Mouse (Mus musculus) hindbrain, postnatal 0 days (tissue): ENCODE measurements around the gene Tmco4. TPM values are rescaled to one million over a fixed set of nuclear protein-coding genes. Genes with fewer than 3 reads are reported as not detected.

ENCODE experiments used
- ATAC-seq: fragments of 200-750 bp; cut with Nextera tagmentation; 2 replicates; pipeline ENCODE4 v1.8.0; 2017; ENCODE audit warnings: mild to moderate bottlenecking, moderate TSS enrichment, moderate library complexity
- DNase-seq: peaks from one replicate; pipeline ENCODE4 v3.0.0-alpha.2; 2015; ENCODE audit warnings: low spot score
- H3K27ac ChIP-seq: fragments of 300-500 bp; sonication (generic); 2 replicates; pipeline ENCODE4 v1.5.1; 2014; ENCODE audit warnings: mild to moderate bottlenecking
- H3K27me3 ChIP-seq: fragments of 300-500 bp; sonication (generic); 2 replicates; pipeline ENCODE4 v1.6.1; 2014; ENCODE audit warnings: low read length, mixed read lengths; ENCODE audit not compliant: insufficient read depth
- H3K36me3 ChIP-seq: fragments of 300-500 bp; sonication (generic); 2 replicates; pipeline ENCODE4 v1.6.1; 2014; ENCODE audit warnings: low read length, mixed read lengths; ENCODE audit not compliant: insufficient read depth
- H3K4me1 ChIP-seq: fragments of 300-500 bp; sonication (generic); 2 replicates; pipeline ENCODE4 v1.6.1; 2014; ENCODE audit warnings: antibody characterized with exemption, low read length, mixed read lengths; ENCODE audit not compliant: insufficient read depth
- H3K4me2 ChIP-seq: fragments of 300-500 bp; sonication (generic); 2 replicates; pipeline ENCODE4 v1.6.1; 2014; ENCODE audit warnings: low read depth, mild to moderate bottlenecking, low read length, moderate library complexity, mixed read lengths
- H3K4me3 ChIP-seq: fragments of 300-500 bp; sonication (generic); 2 replicates; pipeline ENCODE4 v1.5.1; 2014; ENCODE audit warnings: low read length
- H3K9ac ChIP-seq: fragments of 300-500 bp; sonication (generic); replicated peaks from 2 replicates; pipeline ENCODE4 v1.6.1; 2014; ENCODE audit warnings: mild to moderate bottlenecking, low read length, moderate library complexity, mixed read lengths
- H3K9me3 ChIP-seq: fragments of 300-500 bp; sonication (generic); 2 replicates; pipeline ENCODE4 v1.6.1; 2016; ENCODE audit warnings: low read length, mixed read lengths
- CTCF ChIP-seq: IDR thresholded peaks from 2 replicates; pipeline ENCODE4 v1.5.1; 2016; ENCODE audit warnings: antibody characterized with exemption, control low read depth, low read depth
- WGBS: fragments of 180-500 bp; shearing (Covaris S2); extraction: QIAGEN DNeasy Blood & Tissue Kit; methylation state at CpG from one replicate; pipeline ENCODE4 v1.1.7; 2014; 5-methylcytosine and 5-hydroxymethylcytosine counted together
- polyA plus RNA-seq: library from polyadenylated mRNA; unstranded; fragments of >200 nt; fragmentation: Nextera tagmentation; extraction: Ambion mirVana; gene quantifications from 2 replicates; pipeline ENCODE4 v1.2.1, GENCODE M21; 2015
- total RNA-seq: library from RNA; depleted of rRNA; stranded (reverse); fragments of >200 nt; gene quantifications from 2 replicates; pipeline ENCODE4 v1.2.3, GENCODE M21; 2014

The Tmco4 gene
- total and polyA plus RNA-seq, 2 experiments from 2014 or later, result 2.0 to 2.8 TPM

DNA sequence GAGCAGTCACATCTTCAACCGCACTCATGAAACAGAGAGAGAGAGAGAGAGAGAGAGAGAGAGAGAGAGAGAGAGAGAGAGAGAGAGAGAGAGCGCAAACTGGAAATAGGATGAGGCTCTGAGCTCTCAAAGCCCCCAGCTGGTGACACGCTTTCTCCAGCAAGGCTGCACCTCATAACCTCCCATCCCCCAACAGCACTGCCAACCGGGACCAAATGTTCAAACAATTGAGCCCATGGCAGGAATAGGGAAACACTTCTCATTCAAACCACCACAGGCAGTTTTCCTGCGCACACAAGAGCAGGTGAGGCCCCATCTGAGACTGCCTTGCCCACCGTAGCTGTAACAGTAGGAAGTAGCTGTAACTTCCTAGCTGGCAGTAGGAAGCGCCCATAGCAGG, 31.3 kb upstream of the Tmco4 start:
- H3K4me3 ChIP-seq, result no peak overlapping the region
- no peaks in the 10 kb centered on the region for H3K36me3 ChIP-seq
- H3K27me3 ChIP-seq, result no peaks in the 10 kb centered on the region
- H3K9me3 ChIP-seq, result no peaks in the 10 kb centered on the region
- no peak for TF ChIP-seq CTCF
- no peaks in the 10 kb centered on the region for H3K4me1 ChIP-seq
- peak; percentile 30 for DNase-seq
- no peak overlapping the region for H3K27ac ChIP-seq
- H3K9ac ChIP-seq, result no peak overlapping the region
- no peak overlapping the region for H3K4me2 ChIP-seq
- 44% methylated on average over 7 of the region's 7 CpGs for WGBS
- ATAC-seq, result no peak

DNA sequence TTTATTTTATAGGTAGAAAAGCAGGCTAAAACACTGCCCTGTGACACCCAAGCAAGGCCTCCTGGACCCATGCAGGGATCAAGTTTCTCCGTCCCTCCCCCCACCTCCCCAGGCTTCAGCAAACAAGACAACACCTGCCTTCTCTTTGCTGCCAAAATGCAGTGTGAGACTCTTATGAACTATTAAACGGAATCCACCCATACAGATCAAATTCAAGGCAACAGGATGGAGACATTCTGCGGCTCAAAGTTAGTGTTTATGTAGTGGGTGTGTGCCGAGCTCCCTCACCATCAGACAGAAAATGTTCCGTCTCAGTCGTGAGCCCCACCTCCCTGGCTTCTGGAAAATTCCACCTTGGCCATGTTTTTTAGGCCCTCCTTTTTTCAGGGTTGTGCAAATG, 30.7 kb upstream of the Tmco4 start:
- TF ChIP-seq CTCF, result no peak
- DNase-seq, result no peak
- Histone ChIP-seq H3K27me3 (no peaks in the 10 kb centered on the region), H3K9me3 (no peaks in the 10 kb centered on the region), H3K4me3 (no peak overlapping the region), H3K9ac (no peak overlapping the region), H3K4me1 (no peaks in the 10 kb centered on the region), H3K27ac (no peak overlapping the region), H3K4me2 (no peak overlapping the region), H3K36me3 (no peaks in the 10 kb centered on the region)
- 56% methylated on average over 6 of the region's 6 CpGs for WGBS
- ATAC-seq, result no peak

DNA sequence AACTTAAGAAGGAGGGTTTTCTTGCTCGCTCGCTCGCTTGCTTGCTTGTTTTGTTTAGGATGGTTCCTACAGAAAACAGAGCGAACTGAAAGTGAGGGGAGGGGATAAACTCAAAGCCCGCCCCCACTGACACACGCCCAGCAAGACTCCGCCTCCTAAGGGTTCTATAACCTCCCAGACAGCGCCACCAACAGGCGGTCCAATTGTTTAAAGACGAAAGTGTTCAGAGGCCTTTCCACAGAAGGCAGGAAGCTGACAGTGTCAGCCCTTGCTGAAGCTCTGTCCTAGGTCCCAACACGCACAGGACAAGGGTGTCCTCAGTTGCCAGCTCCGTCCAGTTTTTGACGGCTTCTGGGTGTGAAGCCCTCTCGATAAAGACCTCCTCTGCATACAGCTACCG, 29.0 kb upstream of the Tmco4 start:
- Histone ChIP-seq H3K4me3 (no peak overlapping the region), H3K4me2 (peak overlapping the region; percentile 33; the same call in 1 of the 2 replicates), H3K27ac (no peak overlapping the region), H3K4me1 (no peaks in the 10 kb centered on the region), H3K9me3 (no peaks in the 10 kb centered on the region), H3K27me3 (no peaks in the 10 kb centered on the region), H3K36me3 (no peaks in the 10 kb centered on the region), H3K9ac (no peak overlapping the region)
- ATAC-seq (no peak), DNase-seq (peak; percentile 68)
- TF ChIP-seq CTCF, result peak; percentile 59
- 30% methylated on average over 15 of the region's 15 CpGs for WGBS

DNA sequence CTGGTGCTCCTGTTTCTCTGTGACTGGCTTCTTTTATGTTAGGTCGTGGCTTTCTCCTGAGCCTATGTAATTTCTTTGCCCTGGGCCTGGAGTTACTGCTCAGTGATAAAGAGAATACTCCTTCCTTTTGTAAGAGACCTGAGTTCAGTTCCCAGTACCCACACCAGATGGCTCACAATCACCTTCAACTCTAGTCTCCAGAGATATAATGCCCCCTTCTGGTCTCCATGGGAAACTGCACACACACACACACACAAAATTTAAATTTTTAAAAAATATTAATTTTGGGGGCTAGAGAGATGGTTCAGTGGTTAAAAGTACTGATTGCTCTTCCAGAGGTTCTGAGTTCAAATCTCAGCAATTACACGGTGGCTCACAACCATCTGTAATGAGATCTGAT, 24.4 kb upstream of the Tmco4 start:
- no peak overlapping the region for H3K4me3 ChIP-seq
- 87% methylated on average over 2 of the region's 2 CpGs for WGBS
- no peaks in the 10 kb centered on the region for H3K36me3 ChIP-seq
- H3K4me1 ChIP-seq, result no peaks in the 10 kb centered on the region
- DNase-seq (no peak), ATAC-seq (no peak)
- no peak for TF ChIP-seq CTCF
- no peak overlapping the region for H3K4me2 ChIP-seq
- H3K27ac ChIP-seq, result no peak overlapping the region
- no peaks in the 10 kb centered on the region for H3K9me3 ChIP-seq
- H3K27me3 ChIP-seq, result no peaks in the 10 kb centered on the region
- no peak overlapping the region for H3K9ac ChIP-seq

DNA sequence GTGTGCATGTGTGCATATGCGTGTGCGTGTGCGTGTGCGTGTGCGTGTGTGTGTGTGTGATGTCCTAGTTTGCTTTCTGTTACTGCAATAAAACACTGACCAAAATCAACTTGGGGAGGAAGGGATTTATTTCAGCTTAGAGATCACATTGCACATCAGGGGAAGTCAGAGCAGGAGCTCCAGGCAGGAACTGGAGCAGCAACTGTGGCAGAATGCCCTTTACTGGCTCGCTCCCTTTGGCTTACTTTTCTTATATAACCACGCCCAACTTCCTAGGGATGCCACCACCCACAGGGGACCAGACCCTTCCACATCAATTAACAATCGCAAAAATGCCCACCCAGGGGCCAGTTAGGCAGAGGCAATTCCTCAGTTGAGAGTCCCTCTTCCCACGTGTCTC, 14.1 kb upstream of the Tmco4 start:
- no peak for TF ChIP-seq CTCF
- Histone ChIP-seq H3K27me3 (no peaks in the 10 kb centered on the region), H3K4me1 (no peaks in the 10 kb centered on the region), H3K4me2 (no peak overlapping the region), H3K36me3 (no peaks in the 10 kb centered on the region), H3K4me3 (no peak overlapping the region), H3K9me3 (no peaks in the 10 kb centered on the region), H3K9ac (no peak overlapping the region), H3K27ac (no peak overlapping the region)
- DNase-seq (no peak), ATAC-seq (no peak)
- 84% methylated on average over 9 of the region's 9 CpGs for WGBS

DNA sequence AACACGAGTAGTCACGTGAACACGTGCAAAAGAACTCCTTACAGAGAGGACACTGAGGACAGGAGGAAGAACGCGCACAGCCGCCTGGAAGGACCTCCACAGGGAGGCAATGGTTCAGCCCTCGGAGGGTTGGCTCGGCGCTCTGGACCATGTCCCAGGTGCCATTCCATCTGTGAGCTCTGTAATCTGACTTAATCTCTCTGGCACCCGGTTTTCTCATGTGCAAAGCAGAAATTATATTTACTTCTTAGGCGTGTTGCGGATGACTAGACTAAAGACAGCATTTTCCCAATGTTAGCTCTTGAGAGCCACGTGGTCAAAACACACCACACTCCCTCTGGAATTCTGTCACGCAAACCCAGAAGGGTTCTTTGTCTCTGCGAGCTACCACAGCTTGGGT, 13.6 kb upstream of the Tmco4 start:
- H3K4me1 ChIP-seq, result no peaks in the 10 kb centered on the region
- ATAC-seq (no peak), DNase-seq (no peak)
- no peak overlapping the region for H3K9ac ChIP-seq
- 71% methylated on average over 15 of the region's 15 CpGs for WGBS
- no peak for TF ChIP-seq CTCF
- H3K27me3 ChIP-seq, result no peaks in the 10 kb centered on the region
- no peaks in the 10 kb centered on the region for H3K9me3 ChIP-seq
- H3K36me3 ChIP-seq, result no peaks in the 10 kb centered on the region
- H3K4me2 ChIP-seq, result no peak overlapping the region
- no peak overlapping the region for H3K27ac ChIP-seq
- H3K4me3 ChIP-seq, result no peak overlapping the region

DNA sequence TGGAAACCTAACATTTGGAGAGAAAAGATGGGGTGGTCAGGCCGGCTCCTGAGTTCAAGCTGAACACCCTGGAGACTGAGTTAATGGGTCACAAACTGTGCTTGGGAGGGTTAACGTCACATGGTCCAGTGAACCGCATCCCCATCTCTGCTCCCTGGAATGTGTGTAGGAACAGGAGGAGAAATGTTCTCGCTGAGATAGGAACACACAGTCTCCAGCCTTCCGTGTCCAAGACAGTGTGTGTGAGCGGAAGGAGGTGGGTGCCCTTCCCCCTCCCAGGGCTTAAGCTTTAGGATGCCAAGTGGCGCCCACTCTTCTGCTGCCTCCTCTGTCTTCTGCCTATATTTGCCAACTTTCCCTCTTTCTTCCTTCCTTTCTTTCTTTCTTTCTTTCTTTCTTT, 12.8 kb upstream of the Tmco4 start:
- H3K9ac ChIP-seq, result no peak overlapping the region
- no peak overlapping the region for H3K4me2 ChIP-seq
- H3K36me3 ChIP-seq, result no peaks in the 10 kb centered on the region
- no peaks in the 10 kb centered on the region for H3K9me3 ChIP-seq
- ATAC-seq, result no peak
- H3K27me3 ChIP-seq, result no peaks in the 10 kb centered on the region
- no peak overlapping the region for H3K4me3 ChIP-seq
- WGBS, result 52% methylated on average over 7 of the region's 7 CpGs
- no peaks in the 10 kb centered on the region for H3K4me1 ChIP-seq
- no peak for DNase-seq
- no peak for TF ChIP-seq CTCF
- H3K27ac ChIP-seq, result no peak overlapping the region
